Mouse (Mus musculus) liver, adult 2 months (tissue): ENCODE data around the gene Wdr91. TPM values are rescaled to one million over a fixed set of nuclear protein-coding genes. Genes with fewer than 3 reads are reported as not detected.

Experiments used
- DNase-seq: peaks from one replicate; pipeline ENCODE4 v3.0.0-alpha.2; 2011; ENCODE audit warnings: low read depth, low spot score; ENCODE audit errors: extremely low read depth
- H3K27ac ChIP-seq: fragments of 200-500 bp; replicated peaks from 2 replicates; pipeline ENCODE4 v1.5.1; 2012; ENCODE audit warnings: low read depth, mild to moderate bottlenecking, control low read depth, inconsistent platforms, low read length; ENCODE audit not compliant: insufficient read depth
- H3K27me3 ChIP-seq: fragments of 200-500 bp; 2 replicates; pipeline ENCODE4 v1.6.1; 2012; ENCODE audit warnings: mild to moderate bottlenecking, moderate library complexity, low read length, inconsistent platforms; ENCODE audit not compliant: control insufficient read depth, insufficient read depth
- H3K36me3 ChIP-seq: fragments of 200-500 bp; 2 replicates; pipeline ENCODE4 v1.6.1; 2012; ENCODE audit warnings: low read length, inconsistent platforms; ENCODE audit not compliant: control insufficient read depth, insufficient read depth
- H3K4me1 ChIP-seq: fragments of 200-500 bp; 2 replicates; pipeline ENCODE4 v1.6.1; 2011; ENCODE audit warnings: low read length; ENCODE audit not compliant: control insufficient read depth, insufficient read depth
- H3K4me3 ChIP-seq: fragments of 200-500 bp; 2 replicates; pipeline ENCODE4 v1.5.1; 2011; ENCODE audit warnings: low read depth, mild to moderate bottlenecking, control low read depth, low read length, moderate library complexity; ENCODE audit not compliant: insufficient read depth
- H3K79me2 ChIP-seq: fragments of 200-500 bp; 2 replicates; pipeline ENCODE4 v1.6.1; 2012; ENCODE audit warnings: inconsistent platforms, mild to moderate bottlenecking, low read length, moderate library complexity; ENCODE audit not compliant: control insufficient read depth, insufficient read depth
- H3K9ac ChIP-seq: fragments of 200-500 bp; 2 replicates; pipeline ENCODE4 v1.6.1; 2012; ENCODE audit warnings: low read depth, mild to moderate bottlenecking, control low read depth, inconsistent platforms, low read length
- CTCF ChIP-seq: fragments of 200-500 bp; IDR thresholded peaks from 2 replicates; pipeline ENCODE4 v1.5.1; 2011; ENCODE audit warnings: low read depth, low read length, control low read depth
- POLR2A ChIP-seq: fragments of 200-500 bp; IDR thresholded peaks from 2 replicates; pipeline ENCODE4 v1.6.1; 2011; ENCODE audit warnings: low read length, control low read depth; ENCODE audit not compliant: insufficient read depth; ENCODE audit errors: extremely low read depth
- WGBS: fragments of 180-500 bp; shearing (Covaris S2); methylation state at CpG from one replicate; pipeline ENCODE4 v1.1.7; 2018; 5-methylcytosine and 5-hydroxymethylcytosine counted together
- polyA plus RNA-seq: library from polyadenylated mRNA; depleted of rRNA; stranded (reverse); fragments of >200 nt; gene quantifications from 2 replicates; pipeline ENCODE4 v1.2.3, GENCODE M21; 2012
- total RNA-seq: library from RNA; depleted of rRNA; stranded (reverse); fragments of >200 nt; gene quantifications from 2 replicates; pipeline ENCODE4 v1.2.3, GENCODE M21; 2014

The Wdr91 gene
- total and polyA plus RNA-seq, 2 experiments, result 9.5 to 23.4 TPM

DNA sequence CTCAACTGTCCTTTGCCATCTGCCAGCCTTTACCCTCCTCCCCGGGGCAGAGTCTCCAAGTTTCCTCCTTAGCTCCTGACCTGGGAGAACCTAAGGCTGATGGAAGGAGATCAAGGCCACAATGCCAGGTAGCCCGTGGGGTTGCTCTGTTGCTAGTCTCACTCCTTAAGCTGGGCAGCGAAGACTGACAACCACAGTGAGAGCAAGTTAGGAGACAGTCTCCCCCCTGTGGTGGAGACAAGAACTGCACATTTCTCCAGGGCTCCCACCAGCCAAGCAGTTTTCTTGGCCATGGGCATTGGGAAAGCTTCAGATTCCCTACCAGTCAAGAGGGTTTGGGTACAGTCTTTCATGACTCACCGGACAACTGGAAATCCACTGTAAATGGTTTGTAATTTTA, 16.5 kb upstream of the Wdr91 start:
- H3K36me3 ChIP-seq, result no peaks in the 10 kb centered on the region
- WGBS, result 35% methylated on average over 4 of the region's 4 CpGs

GRCm38 (mm10) chr6:34921941-34922340, 11.3 kb upstream of the Wdr91 start:
- no peak overlapping the region for H3K9ac ChIP-seq
- WGBS, result 49% methylated on average over 14 of the region's 14 CpGs
- peak; percentile 76 for DNase-seq
- TF ChIP-seq CTCF (peak; percentile 97), POLR2A (no peak)
- no peak overlapping the region for H3K4me3 ChIP-seq
- H3K79me2 ChIP-seq, result no peaks in the 10 kb centered on the region
- no peak overlapping the region for H3K27ac ChIP-seq
- H3K36me3 ChIP-seq, result no peaks in the 10 kb centered on the region
- no peaks in the 10 kb centered on the region for H3K4me1 ChIP-seq
- H3K27me3 ChIP-seq, result no peaks in the 10 kb centered on the region

More for the DNA sequence above, 16.5 kb upstream of the Wdr91 start:
- TF ChIP-seq CTCF, result peak; percentile 82
- TF ChIP-seq POLR2A, result no peak
- DNase-seq, result peak; percentile 34
- Histone ChIP-seq H3K4me3 (no peak overlapping the region), H3K27me3 (no peaks in the 10 kb centered on the region), H3K9ac (no peak overlapping the region), H3K27ac (no peak overlapping the region), H3K79me2 (no peaks in the 10 kb centered on the region), H3K4me1 (no peaks in the 10 kb centered on the region)

- Histone ChIP-seq H3K36me3 (no peaks in the 10 kb centered on the region), H3K79me2 (no peaks in the 10 kb centered on the region), H3K27me3 (no peaks in the 10 kb centered on the region), H3K27ac (no peak overlapping the region), H3K4me1 (no peaks in the 10 kb centered on the region), H3K4me3 (no peak overlapping the region), H3K9ac (no peak overlapping the region)
- TF ChIP-seq CTCF (no peak), POLR2A (no peak)
- no peak for DNase-seq
- WGBS, result 96% methylated on average over 12 of the region's 12 CpGs
Observed at GRCm38 (mm10) chr6:34920631-34921030, 10.0 kb upstream of the Wdr91 start.

GRCm38 (mm10) chr6:34919956-34920355, 9.3 kb upstream of the Wdr91 start, which contains the start of gene Stra8:
Gene Stra8 (plus strand): TSS chr6:34920163.
- Histone ChIP-seq H3K4me1 (no peaks in the 10 kb centered on the region), H3K27ac (no peak within 1 kb of the TSS), H3K4me3 (no peak within 1 kb of the TSS), H3K36me3 (no peaks in the 10 kb centered on the region), H3K79me2 (no peaks in the 10 kb centered on the region), H3K9ac (no peak within 1 kb of the TSS), H3K27me3 (no peaks in the 10 kb centered on the region)
- no peak for DNase-seq
- 74% methylated on average over 10 of the region's 10 CpGs for WGBS
- TF ChIP-seq POLR2A (no peak), CTCF (no peak)

DNA sequence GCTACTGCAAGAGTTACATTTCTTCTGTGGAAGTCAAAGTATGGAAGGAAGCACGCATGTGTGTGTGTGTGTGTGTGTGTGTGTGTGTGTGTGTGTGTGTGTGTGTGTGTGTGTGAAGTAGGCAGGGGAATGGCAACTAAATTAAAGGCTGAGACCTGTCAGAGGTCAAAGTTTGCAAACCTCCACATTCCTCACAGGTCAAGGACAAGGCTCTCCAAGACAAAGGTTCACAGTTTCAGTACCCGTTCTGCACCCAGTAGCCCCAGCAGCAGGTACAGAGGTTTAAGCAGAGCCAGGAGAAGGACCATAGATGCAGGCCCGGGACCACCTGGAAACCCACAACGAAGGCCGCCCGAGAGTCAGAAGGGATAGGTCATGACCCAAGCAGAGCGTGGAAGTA, 8.5 kb upstream of the Wdr91 start:
- Histone ChIP-seq H3K79me2 (no peaks in the 10 kb centered on the region), H3K27me3 (no peaks in the 10 kb centered on the region), H3K9ac (no peak overlapping the region), H3K27ac (no peak overlapping the region), H3K36me3 (no peaks in the 10 kb centered on the region), H3K4me3 (no peak overlapping the region), H3K4me1 (no peaks in the 10 kb centered on the region)
- DNase-seq, result no peak
- 86% methylated on average over 7 of the region's 7 CpGs for WGBS
- TF ChIP-seq POLR2A (no peak), CTCF (no peak)

GRCm38 (mm10) chr6:34914462-34914861, 3.8 kb upstream of the Wdr91 start:
- Histone ChIP-seq H3K27ac (no peak overlapping the region), H3K4me1 (peaks cover 5% of the 10 kb centered on the region), H3K79me2 (no peaks in the 10 kb centered on the region; the same call in 1 of the 2 replicates), H3K27me3 (no peaks in the 10 kb centered on the region), H3K4me3 (no peak overlapping the region), H3K9ac (no peak overlapping the region), H3K36me3 (no peaks in the 10 kb centered on the region)
- WGBS, result 90% methylated on average over 3 of the region's 3 CpGs
- no peak for DNase-seq
- TF ChIP-seq CTCF (no peak), POLR2A (no peak)
